Mouse (Mus musculus) spleen, embryonic (tissue): Measurements from ENCODE around the gene Areg.

Experiments
- CTCF ChIA-PET: fragments of 350-600 bp; sonication (Branson Sonifier 250); formaldehyde crosslinking; loops from one replicate; lab custom pipeline; 2022; lab: Charles Lee

Gene Areg

DNA sequence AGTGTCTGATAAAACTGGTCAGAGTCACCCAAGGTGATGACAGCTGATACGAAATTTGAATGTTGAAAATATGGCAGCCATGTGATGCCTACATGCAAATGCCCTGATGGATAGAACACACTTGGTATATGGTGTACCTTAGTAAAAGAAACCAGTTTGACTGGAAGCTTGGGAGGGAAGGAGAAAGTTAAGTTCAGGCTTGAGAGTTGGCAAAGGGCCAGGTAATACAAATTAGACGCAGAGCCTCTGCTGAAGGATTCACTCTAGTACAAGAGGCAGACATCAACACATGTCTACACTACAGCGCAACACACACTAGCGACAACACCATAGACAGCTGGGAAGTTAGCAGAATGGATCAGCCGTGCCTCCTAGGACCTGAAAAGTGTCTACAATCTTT lies 27.2 kb downstream of the Areg start:
- CTCF ChIA-PET, result no interaction called here

DNA sequence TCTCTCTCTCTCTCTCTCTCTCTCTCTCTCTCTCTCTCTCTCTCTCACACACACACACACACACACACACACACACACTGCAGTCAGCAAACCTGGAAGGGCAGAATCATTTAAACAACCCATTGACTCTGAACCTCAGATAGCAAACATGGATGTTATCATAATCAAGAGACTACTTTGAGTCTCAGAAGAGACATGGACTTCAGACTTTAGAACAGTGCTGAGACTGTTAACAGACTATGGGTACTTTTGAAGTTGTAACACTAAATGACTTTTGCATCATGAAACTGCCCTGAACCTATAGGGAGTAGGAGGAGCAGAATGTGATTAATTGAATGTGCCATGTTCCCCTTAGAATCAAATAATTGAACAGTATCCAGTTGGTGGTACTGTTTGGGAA lies 37.0 kb downstream of the Areg start:
- CTCF ChIA-PET, result no interaction called here

DNA sequence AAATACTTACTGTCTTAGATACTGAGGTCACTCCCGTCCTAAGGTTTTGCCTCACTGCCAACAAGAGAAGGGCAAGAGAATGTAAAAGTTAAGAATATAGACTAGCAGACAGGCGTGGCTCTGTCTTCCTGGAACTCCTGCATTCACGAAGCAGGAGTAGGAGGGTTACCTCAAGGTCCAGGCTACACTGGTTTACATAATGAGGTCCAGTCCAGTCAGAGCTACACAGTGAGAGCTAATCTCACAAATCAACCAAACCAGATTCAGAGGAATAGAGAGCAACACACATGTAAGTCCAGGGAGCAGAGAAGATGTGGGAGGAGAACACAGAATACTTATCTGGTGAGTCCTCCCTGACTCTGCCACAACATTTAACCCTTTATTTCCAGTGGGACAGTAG lies 55.2 kb downstream of the Areg start:
- CTCF ChIA-PET, result no interaction called here
